Mouse (Mus musculus) lung, postnatal 14 days (tissue): ENCODE measurements around the gene Kcna7.
"Not testable (repeated sequence)": the region's sequence is repeated elsewhere in the genome, so short reads cannot be mapped to it uniquely, and the experiment has no call there.

Experiments used
- DNase-seq: peaks from one replicate; pipeline ENCODE4 v3.0.0; 2021

Kcna7 gene

DNA sequence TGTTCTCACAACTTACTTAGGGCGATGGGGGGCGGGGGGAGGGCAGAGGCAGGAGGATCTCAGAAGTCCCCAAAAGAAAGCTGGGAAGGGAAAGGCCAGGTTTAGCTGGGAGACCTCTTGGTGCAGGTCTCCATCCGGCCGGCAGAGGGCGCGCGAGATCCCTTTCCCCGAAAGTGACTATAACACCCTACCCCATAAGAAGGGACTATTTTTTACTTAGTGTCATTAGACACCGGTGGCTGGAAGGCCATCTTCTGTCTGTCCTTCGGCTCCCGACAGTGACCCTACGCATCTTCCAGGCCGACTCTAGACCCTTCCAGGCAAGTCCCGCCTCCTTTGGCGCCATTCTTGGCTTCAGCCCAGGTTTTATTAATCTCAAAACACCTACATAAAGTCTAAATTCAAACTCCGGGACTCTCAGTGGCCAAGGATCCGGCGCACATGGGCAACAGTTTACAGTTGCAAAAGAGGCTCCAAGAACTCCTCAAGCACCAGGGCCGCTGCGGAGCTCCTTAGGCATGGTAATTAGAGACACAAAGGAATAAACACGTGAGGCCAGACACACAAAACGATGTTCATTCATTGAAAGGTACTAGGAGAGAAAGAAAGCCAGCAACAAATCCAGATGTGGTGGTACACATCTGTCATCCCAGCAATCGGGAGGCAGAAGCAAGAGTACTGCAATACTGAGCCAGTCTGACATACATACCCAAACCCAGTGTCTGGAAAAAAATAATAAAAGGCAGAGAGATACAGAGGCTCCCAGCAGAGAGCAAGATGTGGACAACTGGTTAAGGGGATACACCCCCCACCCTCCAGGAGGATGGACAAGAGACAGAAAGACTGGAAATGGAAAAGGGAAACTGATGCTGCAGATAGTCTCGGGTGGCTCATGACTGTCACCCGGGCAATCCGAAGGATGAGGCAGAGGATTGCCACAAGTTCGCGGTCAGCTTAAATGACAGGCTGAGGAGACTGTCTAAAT lies at the start of gene Kcna7:
Gene Kcna7 (plus strand): TSS at position 563 of the 985 bp plus-strand sequence.
- DNase-seq = peak; percentile 86

DNA sequence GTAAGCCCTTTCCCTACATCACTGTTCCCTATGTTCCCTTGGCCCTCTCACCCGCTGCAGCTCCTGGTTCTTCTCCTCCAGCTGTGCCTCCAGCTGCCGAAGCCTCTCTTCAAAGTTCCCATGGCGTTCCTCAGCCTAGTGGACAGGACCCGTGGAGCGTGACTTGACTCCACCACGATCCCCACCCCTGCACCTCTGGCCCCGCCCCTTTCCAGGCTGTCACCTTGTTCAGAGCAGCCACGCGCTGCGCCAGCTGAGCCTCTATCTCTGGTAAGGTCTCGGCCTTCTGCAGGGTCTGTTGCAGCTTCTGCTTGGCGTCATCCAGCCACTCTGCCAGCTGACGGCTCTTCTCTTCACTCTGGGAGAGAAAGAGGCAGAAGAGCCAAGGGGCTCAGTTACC lies 49.4 kb upstream of the Kcna7 start:
- no peak for DNase-seq

DNA sequence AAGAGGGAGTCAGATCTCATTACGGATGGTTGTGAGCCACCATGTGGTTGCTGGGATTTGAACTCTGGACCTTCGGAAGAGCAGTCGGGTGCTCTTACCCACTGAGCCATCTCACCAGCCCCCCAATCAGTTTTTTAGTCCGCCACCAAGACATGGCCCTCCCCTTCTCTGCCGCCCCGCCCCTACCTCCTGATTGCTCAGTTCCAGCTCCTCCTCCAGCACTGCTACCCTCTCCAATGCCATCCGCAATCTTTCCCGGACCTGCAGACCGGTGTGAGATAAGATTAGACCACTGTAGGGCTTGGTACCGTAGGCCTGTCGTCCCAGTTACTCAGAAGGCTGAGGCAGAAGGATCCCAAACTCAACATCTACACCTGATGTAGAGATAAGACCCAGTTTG lies 46.4 kb upstream of the Kcna7 start:
- DNase-seq = not testable (repeated sequence)

DNA sequence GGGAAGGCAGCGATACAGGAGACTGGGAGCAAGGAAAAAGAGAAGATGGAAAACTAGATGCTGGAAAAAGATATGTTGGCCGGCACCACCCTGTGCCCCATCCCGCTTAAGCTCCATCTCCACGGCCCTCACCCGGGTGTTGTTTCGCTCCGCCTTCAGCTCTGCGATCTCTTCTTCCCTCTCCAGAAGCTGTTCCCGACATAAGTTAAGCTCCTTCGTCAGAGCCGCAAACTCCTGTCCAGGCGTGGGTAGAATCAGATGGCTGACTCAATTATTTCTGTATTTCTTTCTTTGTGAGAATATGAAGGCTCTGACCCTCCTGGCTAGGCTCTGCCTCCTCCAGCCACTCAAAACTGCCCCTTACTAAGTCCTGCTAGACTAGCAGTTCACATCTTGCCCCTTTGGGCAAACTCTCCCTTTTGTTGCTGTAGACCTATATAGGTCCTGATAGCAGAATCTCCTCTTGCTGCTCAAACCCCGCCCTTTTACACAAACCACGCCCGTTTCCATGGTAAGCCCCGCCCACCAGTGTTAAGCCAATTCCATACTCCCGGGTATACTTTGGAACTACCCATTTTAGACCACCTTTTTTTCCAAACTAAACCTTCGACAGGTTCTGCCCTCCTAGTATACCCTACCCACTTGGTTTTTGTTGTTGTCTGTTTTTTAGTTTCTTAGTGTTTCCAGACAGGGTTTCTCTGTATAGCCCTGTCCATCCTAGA lies 44.9 kb upstream of the Kcna7 start:
- DNase-seq = no peak

DNA sequence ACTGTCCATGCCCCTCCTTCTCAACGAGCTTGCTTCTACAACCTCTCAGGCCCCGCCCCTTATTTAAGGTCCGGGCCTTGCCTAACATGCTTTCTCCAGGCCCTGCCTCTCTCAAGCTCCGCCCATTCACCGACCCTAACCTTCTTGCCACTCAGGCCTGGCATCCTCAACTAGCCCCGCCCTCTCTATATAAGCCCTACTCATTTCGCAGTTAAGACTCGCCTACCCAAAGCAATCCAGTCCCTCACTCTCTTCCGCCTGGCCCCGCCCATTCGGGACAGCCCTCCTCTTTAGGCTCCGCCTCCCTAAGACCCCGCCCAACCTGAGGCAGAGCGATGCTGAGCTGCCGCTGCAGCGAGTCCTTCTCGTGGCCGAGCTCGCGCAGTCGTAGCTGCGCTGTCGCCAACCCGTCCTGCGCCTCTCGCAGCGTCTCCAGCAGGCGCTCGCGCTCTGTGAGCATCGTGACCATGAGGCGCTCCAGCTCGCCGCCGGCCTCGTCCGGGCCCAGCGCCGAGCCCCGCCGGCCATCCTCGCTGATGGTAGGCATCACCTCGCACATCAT lies 44.1 kb upstream of the Kcna7 start:
- peak; percentile 73 for DNase-seq

DNA sequence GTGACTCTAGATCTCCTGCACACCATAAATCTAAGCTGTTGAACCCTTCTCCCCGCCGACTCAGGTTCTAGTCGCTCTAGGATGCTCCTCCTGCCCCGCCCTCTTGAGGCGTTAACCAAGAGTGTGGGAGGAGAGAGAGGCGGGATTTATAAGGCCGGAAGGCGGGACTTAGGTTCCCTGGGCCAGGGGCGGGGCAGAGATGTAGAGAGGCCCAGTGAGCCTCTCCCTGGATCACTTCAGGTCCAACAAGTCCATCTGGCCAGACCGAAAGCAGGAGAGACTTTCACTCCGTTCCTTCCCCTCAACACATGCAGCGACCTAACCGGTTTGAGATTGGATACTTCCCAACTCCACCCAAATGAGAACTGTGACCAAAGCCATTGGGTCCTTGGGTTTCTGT lies 42.7 kb upstream of the Kcna7 start:
- peak; percentile 46 for DNase-seq

DNA sequence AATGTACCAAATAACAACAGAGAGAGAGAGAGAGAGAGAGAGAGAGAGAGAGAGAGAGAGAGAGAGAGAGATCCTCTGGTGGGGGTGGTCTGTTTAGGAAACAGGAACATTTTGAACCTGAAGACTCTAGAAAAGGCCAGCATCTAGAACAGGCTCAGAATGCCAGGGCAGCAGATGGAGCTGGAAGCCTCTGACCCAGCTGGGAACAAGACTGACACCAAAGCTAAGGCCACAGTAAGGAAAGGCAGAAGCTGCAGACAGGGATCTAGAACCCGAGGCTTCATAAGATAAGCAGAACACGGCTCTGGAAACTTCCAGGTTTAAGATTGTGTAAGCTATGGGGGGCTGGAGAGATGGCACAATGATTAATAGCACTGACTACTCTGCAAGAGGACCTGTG lies 41.5 kb upstream of the Kcna7 start:
- no peak for DNase-seq

DNA sequence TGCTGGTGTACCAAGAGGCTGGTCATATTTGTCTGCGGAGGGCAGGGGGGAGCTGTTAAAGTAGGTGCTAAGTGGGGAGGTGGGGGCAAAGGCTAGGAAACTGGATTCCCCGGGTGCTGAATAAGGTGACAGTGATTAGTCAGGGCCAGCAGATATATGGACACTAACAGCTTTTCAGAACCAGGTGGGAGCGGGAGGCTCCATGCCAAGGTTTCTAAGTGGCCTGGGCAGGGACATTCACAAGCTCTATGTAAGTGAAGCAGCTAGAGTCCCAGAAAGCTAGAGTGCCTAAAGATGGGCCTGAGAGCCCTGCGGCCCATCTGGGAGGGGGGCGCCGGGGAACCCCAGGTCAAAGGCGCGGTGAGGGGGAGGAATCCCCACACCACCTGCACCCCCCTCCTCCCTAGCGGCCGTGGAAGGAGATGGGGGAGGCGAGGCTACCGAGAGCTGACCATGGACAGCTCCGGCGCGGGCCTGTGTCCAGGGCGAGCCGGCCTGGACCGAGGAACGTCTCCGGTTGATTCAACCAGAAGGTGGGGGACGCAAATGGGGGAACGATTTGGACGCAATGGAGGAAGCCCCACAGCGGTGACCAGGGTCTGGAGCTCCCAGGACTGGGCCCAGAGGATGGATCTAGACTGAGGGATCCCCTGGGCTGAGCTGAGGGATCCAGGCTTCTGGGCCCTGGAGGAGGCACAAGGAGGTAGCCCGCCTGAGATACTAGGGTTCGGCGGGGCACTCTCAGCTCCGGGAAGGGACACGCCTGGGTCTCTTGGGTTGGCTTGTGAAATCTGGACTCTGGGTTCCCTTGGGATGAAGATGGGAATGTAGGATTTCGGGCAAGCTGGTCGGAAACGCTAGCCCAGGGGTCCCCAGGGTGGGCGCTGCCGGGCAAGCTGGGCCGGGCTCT lies 39.5 kb upstream of the Kcna7 start:
- DNase-seq = peak; percentile 57

DNA sequence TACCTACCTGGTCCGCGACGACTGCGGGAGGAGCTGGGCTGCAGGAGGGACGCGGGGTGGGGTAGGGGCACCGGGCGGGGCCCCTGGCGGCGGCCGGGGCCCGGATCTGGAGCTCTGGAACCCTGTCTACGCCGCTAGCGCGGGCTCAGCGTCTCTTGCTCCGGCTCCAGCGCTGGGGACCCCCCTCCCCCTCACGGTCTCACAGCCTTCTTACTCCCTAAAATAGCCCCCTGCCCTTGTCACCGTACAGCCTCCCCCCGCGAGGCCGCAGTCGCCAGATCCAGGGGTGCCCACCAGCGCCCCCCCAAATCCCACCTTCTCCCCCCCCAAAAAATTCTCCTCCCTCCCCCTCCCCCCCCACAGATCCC lies 38.8 kb upstream of the Kcna7 start, which contains the start of gene Ppfia3:
Gene Ppfia3 (minus strand): TSS at position 368 of the 368 bp plus-strand sequence.
- DNase-seq = no peak

DNA sequence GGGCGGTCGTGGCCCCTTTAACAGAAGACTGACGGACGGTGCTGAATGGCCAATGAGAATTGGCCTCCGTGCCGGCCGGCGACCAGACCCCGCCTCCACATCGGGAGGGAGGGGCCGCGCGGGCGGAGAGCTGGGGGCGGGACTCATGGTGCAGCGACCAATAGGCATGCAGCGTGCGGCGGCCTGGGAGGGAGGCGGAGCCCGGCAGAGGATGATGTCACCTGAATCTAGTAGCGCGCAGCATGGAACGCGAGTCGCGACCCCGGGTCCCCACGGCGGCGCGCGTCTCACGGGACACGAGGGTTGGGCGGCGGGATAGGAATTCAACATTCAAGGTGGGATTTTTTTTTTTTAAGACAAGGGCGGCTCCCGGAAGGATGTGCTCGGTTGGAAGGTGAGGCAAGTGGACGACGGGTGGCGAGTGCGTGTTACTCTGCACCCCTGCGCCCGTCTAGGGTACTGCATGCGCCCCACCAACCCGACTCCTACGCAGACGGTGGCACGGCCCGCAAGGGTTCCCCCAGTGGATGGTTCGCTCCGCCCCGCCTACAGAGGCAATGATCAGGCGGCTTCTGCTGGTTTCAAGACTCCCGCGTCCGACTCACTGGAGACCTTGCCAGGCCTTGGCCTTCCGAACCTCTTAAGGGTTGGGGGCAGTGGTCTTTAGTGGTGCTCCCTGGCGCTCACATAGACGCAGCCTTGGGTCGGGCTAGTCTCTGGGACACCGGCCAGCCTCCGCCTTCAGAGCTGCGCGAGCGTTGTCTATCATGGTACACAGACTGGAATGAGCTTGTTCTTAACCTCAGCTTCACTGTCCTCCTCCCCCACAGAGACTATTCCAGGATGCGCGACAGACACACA lies 38.2 kb upstream of the Kcna7 start:
- peak; percentile 98 for DNase-seq

DNA sequence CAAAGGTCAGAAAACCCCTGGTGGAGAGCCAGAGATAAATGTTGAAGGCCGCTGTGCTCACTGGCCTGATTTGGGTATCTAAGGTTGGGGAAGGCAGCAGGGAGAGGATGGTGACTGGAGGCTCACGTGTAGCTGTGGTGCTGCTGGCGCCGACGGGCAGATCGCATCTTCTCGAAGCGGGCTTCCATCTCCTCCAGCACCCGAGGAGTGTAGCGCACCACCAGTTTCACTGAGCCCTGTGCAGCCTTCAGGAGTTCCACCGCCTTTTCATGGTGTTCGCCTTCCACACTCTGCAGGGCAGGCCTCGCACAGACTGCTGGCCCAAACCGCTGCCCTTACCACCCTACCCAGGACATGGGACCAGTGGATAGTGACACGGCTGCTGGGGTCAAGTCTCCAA lies 37.3 kb upstream of the Kcna7 start:
- DNase-seq = no peak

DNA sequence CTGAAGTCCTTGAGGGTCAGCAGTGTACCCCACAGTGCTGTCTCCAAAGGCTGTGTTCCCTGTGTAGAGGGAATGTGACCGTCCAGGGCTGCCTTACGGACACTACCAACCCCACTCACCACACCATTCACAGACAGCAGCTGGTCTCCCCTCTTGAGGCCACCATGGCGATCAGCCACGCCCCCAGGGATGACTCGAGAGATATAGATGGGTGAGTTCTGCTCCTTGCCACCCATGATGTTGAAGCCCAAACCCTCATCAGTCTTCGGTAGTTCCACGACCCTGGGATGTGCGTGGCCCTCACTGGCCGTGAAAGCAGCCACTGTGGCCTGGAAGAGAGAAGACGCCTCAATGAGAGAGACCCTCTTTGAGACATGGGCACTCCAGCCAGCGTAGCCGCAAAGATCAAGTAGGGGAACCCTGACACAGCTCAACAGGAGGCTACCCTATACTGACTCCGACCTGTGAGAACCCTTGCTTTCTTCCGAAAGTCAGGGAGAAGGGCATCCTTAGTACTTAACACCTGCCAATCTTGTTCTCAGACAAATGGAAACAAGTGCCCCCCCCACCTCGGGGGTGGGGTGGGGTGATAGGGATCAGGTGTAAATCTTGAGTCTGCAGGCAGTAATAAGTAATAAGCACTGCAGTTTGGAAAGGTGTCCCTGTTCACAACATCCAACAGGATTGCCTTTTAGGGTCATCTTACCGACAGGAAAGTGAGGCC lies 36.3 kb upstream of the Kcna7 start:
- DNase-seq = no peak

DNA sequence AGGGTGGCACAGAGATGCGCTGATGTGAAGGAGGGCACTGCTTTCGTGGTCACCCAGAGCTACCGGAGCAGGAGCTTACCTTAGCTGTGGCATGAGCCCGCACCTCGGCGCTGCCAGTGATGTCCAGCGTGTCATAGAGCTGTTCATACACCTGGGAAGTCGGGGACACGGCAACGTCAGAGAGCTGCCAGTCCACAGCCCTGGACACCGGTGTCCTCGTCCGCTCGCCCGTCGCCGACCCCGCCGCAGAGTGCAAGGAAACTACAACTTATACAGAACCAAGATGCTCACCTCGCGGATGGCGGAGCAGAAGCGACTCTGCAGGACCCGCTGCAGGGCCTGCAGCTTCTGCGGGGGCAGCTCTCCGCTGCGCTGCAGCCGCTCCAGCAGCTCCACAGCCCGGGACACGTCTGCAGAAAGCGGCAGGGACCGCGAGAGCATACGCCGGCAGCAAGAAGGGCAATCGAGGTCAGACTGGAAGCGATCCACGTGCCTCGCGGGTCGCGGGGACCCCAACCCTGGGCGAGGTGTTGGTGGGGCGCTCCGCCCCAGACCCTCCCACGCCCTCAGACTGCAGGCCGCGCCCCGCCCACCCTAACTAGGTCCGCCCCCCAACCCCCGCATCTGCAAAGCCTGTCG lies 35.5 kb upstream of the Kcna7 start:
- no peak for DNase-seq

DNA sequence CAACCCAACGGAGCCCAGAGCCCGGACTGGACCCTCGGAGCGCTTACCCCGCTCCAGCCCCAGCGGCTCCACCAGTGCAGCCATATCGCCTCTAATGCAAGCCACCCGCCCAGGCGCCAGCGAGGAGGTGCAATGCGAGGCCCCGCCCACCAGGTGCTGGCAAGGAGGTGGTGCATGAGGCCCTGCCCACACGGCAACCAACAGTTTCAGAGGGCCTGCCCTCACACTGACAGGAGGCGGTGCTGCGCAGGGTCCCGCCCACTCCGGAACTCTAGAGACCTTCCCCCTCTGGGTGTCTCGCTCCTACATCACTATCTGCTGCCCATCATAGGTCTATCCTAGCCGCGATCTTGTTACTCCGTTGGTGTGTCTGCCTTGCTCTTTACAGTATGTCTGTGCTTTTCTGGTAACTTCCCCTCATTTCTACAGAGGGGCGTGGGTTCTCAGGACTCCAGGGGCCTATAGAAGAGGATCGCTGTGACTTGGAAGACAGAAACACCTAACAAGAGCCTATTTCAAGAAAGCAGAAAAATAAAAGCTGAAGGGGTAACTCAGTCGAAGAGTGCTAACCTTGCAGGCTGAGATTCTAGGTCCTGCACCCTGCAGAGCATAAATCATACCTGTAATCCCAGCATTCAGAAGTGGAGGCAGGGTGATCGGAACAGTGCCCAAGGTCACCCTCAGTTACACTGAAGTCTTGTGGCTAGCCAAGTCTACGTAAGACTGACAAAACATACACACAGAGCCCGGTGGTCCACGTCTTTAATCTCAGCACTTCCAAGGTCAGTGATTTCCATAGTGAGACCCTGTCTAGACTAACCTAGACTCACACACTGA lies 34.8 kb upstream of the Kcna7 start, which contains the start of gene Lin7b:
Gene Lin7b (minus strand): TSS at position 109 of the 837 bp plus-strand sequence.
- DNase-seq = peak; percentile 85

DNA sequence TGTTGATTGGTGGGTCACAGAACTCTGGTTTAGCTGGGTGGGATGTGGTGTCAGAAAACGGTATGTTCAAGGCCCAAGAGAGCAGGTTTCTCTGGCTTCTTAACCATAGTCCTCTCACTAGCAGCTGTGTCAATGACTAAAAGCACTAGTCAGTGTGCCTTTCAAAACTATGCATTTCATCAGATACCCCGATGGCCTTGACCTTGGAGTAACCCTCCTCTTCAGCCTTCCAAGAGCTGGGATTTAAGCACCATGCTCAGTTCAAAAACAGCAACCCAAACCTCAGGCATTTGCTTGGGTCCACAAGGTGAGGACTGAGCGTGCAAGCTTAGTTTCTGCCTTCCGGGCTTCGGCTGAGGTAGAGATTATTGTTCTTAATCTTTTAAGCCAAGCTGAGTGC lies 33.1 kb upstream of the Kcna7 start:
- DNase-seq = no peak

DNA sequence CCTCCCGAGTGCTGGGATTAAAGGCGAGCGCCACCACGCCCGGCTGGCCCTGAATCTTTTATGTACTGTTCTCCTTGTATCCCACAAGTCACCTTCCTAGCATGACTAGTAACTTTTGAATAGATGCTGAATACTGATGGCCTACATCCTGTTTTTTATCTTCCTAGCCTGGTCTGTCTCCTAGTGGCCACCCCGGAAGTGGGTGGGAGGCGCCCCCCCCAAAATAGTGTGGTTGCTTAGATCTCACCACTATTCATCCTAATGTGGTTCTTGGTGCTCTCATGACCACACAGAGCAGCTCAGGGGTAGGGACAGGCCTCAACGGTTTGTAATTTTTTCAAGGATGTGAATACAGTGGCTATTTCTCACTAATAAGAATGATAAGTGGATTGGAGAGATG lies 30.8 kb upstream of the Kcna7 start:
- no peak for DNase-seq

DNA sequence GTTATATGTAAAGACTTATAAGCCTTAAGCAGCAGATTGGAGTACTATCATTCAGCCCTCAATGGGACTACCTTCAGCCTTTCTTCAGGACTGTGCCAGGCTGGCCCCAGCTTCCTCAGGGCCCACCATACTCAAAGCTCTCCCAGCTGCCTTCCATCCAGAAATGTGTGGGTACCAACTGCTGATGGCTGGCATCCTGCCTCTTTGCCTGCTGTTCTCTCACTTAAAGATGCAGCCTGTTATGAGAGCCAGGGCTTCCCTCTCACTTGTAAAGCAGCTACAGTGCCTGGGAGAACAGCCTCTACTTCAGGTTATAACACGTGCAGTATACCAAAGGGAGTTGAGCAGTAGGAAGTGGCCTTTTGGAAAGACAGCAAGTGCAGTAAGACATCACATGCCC lies 29.4 kb upstream of the Kcna7 start:
- no peak for DNase-seq

DNA sequence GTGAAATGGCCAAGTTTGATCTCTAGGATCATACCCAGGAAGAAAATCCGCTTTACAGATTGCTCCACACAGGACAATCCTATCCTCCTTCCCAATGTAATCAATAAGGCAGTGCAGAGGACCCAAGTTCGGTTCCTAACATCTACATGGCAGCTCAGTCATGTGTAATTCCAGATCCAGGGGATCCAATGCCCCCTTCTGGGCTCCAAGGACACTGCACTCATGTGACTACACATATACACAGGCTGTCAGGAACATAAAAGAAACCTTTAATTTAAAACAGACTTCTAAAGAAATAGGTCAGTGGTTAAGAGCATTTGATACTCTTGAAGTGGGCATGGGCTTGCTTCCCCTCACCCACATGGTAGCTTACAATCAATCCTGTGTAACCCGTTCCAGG lies 19.4 kb upstream of the Kcna7 start:
- no peak for DNase-seq

DNA sequence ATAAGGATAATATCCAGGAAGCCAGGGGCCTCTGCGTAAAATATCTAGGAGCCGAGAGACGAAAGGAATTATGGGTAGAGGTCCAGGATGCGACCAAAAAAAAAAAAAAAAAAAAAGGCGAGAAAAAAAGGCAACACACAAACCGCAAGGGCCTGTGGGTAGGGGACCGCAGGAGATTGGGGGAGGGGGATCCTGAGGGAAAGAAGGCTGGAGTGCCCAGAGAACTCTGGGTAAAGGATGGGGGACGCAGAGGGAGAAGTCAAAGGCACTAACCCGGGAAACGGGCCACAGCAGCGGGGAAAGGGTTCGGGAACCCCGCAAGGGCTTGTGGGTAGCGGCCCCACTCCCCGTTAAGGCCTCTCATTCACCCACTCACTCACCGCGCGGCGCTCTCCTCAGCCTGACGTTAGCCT lies 10.3 kb upstream of the Kcna7 start:
- DNase-seq = no peak
